Mouse (Mus musculus) right cerebral cortex, postnatal 14 days (tissue): Measurements from ENCODE around the gene Coro2a.
"Not testable (repeated sequence)": the region's sequence is repeated elsewhere in the genome, so short reads cannot be mapped to it uniquely, and the experiment has no call there.

Source experiments
- DNase-seq: peaks from one replicate; pipeline ENCODE4 v3.0.0; 2022

Coro2a gene

DNA sequence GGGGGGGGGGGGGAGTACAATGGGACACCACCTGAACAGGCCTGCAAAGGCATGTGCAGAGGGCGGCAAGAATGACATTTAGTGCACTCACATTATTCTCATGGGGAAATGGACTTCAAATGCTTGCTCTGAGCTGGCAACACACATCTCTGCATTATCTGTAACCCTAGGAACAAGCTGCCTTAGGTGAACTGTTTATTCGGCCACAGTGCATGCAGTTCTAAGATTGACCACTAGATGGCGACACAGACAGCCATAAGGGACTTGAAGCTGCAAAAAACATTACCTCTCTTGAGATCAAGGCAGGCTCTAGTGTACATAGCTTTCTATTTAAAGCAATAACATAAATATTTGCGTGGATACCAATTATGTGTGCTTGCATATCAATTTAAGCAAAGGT is 9.2 kb upstream of the Coro2a start:
- peak; percentile 82 for DNase-seq

DNA sequence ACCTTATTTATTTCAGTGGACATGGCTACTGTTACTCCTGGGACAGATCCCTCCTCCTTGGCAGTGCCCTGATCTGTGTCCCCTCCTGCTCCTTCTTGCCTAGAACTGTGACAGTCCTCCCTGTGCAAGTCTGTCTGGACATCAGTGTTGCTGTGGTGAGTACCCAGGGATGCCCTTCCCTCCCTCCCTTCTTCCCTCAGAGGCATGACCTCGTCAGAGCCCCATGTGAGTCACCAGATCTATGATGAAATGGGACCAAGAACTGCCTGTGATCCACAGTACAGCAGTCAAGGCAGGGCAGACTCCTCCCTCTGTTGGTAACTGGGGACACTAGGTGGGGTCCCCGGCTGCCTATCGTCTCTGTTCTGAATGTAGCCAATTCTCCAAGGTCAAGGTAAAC is 5.6 kb upstream of the Coro2a start:
- no peak for DNase-seq

DNA sequence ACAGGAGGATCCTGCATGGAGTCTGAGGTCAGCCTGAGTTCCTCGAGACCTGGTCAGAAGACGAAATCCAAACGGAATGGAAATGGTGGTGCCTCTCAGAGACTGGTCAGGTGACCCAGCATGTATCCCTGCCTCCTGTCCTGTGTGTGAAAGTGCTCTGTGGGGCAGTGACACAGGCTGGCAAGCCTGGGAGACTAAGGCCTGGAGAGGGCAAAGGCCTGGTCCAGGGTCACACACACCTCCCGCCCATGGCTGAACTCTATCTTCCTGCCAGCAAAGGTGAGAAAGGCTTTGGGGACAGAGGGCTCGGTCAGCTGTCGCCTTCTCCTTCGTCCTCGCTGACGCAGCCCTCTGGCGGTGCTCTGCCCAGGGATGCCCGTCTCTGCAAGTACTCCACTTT is 3.4 kb upstream of the Coro2a start:
- DNase-seq: no peak

DNA sequence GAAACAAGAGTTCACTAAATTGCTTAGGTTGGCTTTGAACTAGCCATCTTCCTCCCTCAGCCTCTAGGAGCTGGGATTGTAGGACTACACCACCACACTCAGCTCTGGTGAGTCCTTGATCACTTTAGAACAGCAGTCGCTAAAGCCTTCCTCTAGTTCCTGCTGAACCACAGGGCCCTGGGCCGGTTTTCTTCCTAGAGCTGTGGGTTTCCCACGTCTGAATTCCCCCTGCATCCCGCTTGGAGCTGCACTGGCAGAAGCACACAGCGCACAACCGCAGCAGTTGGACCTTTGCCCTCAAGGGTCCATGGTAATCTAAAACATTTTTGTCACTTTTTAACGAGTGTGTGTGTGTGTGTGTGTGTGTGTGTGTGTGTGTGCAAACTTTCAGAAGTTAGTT is 702 bp upstream of the Coro2a start:
- peak; percentile 7 for DNase-seq

DNA sequence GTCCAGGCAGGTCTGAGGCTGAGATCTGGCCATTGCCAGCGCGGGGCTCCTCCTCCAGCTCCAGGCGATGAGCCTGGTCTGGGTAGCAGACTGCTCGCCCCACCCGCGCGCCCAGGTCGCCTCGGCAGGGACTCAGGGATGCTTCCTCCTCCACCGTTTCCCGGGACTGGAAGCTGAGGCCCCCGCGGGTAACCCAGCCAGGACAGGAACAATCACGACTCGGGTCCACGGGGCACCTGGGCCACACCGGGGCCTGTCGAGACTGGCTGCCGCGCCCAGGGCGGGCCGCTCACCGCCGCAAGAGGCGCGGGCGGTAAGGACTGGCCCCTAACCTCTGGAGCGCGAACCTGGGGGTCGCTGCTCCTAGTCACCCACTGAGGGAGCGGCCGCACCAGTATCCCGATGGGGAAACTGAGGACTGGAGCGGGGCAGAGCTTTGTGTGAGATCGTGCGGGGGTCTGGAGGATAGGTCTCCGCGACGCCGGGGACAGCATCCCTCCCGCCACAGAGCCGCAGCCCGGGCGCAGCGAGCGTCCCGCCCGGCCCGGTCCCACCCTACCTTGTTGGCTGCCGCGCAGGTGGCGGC is 651 bp downstream of the Coro2a start:
- peak; percentile 44 for DNase-seq

DNA sequence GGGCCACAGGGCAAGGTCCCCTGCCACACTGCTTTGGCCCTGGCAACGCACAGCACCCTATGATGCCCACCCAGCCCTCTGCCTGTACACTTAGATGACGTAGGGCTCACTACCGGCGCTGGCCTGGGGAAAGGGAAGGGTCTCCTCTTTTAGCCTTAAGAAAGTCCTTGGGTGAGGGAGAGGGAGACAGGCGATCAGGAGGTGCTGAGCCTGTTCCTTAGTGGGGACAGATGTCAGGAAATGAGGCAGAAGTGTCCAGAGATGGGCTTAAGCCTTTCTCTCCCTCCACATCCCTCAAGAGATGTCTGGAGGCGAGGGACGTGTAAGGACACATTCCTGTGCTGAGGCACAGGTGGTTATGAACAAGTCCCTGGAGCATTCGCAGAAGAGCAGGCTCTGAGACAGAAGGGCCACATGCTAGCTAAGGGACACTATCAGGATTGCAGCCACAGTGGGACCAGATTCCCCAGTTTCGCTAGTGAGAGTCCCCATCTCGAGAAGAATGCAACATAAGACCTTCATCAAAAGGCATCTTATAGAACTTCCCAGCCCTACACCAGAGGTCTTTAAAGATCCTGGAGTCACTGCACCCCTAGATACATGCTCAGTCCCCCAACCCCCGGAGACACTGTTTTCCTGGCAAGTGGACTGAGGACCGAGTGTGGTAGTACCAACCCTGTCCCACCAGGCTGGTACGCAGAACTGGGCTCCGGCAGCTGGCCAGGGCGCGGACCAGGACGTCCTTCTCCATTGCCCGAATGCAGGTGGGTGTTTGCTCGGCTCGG is 1.3 kb downstream of the Coro2a start:
- peak; percentile 4 for DNase-seq

DNA sequence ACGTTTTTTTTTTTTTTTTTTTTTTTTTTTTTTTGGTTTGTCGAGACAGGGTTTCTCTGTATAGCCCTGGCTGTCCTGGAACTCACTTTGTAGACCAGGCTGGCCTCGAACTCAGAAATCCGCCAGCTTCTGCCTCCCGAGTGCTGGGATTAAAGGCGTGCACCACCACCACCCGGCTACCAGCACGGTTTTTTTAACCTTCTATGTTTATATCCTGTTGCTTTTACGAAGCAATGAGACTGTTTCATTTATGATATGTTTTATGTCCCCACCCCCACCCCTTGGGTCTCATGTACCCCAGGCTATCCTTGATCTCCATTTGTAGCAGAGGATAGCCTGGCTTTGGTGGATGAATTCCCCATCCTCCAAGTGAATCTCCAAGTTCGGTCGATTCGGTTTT is 2.4 kb downstream of the Coro2a start:
- not testable (repeated sequence) for DNase-seq

DNA sequence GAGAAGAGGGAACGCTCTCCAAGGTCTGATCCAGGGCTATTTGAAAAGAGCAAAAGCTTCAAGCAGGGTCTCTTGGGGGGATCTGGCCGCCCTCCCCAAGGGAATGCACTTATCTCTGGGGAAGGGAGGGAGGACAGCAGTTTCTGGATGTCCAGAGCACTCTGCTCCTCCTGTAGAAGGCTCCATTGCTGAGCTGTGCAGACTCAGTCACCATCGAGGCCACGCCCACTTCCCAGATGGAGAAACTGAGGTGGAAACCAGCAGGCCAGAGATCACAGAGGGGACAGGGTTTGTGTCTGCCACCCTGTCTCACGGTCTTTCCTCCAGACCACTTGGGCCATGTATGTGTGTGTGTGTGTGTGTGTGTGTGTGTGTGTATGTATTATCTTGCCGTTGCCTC is 3.0 kb downstream of the Coro2a start:
- DNase-seq: peak; percentile 3

DNA sequence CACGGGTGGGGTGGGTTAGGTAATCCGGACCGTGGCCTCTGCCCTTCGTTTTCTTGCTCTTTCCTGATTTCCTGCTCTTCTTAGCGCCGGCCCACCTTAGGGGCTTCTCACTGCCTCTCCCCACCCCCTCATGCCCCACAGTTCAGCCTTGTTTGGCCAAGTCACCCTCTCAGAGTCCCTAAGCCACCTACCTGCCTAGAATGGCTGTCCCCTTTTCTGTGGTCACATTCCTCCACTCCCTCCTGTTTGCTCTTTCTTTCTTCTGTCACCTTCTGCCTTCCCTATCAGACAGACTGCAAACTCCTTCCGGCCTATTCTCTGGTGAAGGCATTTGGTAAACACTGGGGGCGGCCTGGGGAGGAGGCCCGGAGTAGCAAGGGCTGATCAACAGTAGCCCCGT is 3.9 kb downstream of the Coro2a start:
- peak; percentile 4 for DNase-seq

DNA sequence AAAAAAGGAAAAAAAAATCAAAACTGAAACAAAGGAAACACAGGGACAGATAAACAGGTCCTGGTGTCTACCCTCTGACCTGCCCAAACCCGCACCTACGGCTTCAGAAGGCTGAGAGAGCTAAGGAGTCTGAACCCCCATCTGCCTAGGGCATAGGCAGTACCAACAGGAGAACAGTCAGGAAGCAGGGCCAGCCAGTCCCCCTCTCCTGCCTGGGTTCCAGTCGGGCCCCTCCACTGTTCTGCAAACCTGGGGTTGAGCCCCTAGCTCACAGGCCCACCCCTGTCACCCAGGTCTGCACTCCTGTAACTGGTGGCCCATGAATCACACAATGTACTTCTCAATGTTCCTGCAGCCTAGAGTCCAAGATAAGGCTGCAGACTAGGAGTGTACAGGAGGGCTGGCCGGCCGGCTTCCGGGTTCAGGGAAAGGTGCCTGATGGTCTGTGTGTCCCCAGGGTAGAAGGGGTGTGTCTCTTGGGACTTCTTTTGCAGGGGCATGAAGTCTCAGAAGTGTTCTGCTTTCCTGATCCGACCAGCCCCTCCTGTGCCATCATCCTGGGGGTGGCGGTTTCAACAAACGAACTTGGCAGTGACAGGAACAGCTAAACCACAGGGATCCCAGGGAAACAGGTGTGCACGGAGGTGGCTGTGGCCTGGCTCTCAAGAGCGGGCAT is 4.6 kb downstream of the Coro2a start:
- DNase-seq: peak; percentile 2

DNA sequence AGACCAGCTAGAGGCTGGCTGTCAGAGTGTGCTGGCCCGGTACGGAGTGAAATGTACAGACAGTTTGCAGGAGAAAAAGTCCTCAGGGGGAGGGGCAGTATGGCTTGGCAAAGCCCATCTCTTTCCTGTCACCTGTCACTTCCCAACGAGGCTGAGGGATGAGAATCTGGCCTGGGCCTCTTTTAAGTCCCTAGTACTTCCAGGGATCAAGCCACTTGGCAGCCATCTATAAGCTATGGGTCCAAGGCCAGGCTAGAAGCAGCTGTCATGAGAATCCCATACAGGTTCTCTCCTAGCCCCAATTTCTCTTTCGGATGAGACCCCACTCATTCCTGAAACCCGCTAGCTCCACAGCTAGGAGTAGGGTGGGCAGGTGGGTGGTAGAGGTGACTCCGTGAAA is 5.6 kb downstream of the Coro2a start:
- DNase-seq: no peak

DNA sequence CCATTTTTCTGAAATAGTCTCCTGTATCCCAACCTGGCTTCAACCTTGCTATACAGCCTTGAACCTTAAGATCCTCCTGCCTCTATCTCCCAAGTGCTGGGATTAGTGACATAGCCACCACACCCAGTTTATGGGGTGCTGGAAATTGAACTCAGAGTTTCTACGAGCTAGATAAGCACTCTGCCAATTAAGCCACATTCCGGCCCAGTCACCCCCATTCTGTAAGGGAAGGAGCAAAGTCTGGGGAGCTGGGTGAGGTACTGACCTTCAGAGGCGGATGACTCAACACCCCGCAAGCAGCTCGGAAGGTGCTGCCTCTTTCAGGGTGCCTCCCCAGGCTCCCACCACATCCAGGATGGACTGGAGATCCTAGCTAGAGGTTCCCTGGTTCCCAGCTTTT is 7.9 kb downstream of the Coro2a start:
- no peak for DNase-seq

DNA sequence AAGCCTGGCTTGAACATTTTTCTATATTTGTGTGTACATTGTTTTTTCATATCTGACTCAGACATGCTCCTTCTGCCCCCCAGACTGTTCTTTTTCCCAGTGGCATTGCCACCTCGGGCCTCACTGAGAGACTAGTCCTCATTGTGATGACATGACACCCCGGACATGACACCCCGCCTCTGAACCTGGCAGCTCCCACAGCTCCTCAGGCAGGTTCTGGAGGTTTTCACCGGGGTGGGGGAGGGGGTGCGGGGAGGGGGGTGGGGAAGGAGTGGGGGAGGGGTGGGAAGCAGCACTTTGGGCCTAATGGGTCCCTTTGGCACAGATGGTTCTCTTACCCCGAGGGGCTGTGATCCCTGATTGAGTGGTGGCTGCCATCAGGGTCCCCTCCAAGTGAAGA is 8.5 kb downstream of the Coro2a start:
- no peak for DNase-seq

DNA sequence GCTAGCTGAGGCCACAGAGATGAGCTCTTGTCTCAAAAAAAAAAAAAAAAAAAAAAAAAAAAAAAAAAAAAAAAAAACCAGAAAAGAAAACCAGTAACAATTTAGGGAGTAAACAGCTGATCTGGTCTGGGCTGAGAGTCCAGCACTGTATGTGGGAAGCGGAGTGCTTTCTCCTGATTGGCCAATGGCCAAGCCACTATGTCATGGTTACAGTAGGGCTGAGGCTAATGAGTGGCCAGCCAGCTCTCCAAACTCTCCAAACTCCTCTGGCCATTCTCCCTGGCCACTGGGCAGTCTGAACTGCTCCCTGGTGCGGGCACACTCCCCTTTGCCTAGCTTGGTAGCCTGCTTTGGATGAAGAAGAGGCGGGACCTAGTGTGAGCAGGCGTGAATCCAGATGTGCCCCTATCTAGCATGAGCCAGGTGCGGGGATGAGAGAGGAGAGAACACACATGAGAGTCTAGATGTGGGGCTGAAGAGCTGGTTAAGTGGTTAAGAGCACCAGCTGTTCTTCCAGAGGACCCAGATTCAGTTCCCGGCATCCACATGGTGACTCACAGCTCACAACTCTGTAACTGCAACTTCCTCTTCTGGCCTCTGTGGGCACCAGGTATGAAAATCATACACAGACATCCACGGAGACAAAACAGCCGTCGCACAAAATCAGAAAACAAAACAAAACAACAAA is 10.0 kb downstream of the Coro2a start:
- peak; percentile 5 for DNase-seq

DNA sequence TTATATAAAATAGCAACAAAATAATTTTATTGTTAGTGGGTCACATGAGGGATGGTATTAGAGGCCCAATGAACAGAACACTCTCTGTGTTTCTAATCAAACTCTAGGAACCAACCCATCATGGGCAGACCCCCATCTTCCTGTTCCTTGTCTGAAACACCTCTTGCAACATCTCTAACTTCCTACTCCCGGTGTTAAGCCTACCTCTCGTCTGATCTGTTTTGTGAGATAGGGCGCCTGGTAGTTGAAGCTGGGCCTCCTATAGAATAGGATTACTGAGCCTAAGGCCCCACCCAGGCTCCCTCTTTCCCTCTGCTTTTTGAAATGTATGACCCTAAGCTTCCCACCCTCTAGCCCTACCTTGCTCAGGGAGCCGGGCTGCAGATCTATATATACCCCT is 11.2 kb downstream of the Coro2a start:
- no peak for DNase-seq

DNA sequence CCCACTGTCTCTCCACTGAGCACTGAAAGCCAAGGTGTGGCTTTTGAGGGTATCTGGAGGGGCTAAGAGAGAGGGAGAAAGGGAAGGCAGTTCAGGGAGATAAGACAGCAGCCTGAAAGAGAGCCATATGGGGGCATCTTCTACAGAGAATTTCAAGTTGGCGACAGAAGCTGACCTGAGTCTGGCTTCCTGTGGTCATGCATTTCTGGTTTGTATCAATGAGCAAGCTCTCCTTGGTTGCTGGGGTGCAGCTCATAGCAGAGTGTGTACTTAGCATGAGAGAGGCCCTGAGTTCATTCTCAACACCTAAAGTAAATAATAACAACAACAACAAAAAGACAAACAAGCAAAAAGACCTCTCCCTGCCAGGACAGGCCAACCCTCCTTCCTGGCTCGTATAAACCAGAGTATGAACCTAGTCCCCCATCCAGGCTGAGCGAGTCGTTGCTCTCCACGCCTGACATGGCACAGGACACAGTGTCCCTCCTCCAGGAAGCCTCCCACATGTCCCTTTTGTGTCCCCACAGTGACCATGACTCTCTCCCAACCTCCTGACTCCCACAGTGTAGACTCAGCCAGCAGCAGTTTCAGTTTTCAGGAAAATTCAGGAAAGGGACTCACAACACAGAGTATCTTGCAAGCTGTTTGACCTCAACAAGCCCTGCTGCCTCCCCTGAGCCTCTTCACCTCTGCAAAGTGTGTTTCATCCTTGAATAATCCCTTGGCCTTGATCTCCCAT is 11.9 kb downstream of the Coro2a start:
- DNase-seq: no peak

DNA sequence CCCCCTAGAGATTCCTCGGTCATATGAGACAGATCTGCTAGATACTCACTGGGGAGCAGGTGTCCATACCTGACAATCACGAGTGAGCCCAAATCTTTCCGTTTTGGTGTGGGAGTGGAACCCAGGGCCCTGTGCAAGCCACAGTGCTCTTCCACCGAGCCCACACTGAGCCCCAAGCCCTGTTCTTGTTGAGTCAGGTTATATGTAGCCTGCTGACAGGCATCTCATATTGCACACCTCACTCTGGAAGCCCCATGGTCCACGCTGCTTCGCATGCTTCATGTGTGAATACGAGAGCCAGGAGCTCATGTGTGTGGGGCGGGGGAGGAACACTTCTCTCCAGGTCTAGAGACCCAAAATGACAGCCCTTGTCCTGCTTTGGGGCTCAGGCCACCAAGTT is 12.9 kb downstream of the Coro2a start:
- DNase-seq: no peak

DNA sequence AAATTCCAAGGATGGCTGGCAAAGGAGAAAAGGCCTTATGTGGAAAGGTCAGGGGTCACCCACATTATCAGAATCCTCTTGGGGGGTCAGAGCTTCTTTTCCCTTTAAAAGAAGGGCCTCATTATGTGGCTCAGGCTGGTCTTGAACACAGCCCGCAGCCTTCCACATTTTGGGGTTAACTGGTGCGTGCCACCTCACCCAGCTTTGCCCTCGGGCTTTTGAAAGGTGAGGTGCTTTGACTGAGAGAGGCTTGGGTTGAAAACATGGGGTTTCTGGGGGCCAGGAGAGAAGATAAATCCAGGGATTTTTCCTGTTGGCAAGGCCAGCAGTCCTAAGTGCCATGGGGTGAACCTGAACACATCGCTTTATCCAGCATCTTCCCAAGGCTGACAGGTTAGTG is 15.5 kb downstream of the Coro2a start:
- DNase-seq: no peak

DNA sequence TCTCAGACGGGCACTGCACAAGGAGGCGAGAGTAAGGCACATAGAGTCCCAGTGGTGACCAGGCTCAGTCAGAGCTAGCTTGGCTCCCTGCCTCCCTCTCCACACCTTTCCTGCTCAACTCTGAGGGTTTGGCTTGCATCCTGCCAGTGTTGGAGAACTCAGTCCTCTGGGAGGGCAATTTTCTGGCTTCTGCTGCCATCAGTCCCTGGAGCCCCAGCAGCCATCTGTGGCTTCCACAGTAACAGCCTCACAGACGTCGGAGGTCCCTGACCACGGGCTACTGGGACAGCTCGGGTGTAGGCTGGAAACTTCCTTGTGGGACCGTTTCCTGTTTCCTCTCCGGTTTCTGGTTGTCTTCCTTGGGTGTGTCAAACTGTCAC is 16.2 kb downstream of the Coro2a start:
- DNase-seq: no peak

DNA sequence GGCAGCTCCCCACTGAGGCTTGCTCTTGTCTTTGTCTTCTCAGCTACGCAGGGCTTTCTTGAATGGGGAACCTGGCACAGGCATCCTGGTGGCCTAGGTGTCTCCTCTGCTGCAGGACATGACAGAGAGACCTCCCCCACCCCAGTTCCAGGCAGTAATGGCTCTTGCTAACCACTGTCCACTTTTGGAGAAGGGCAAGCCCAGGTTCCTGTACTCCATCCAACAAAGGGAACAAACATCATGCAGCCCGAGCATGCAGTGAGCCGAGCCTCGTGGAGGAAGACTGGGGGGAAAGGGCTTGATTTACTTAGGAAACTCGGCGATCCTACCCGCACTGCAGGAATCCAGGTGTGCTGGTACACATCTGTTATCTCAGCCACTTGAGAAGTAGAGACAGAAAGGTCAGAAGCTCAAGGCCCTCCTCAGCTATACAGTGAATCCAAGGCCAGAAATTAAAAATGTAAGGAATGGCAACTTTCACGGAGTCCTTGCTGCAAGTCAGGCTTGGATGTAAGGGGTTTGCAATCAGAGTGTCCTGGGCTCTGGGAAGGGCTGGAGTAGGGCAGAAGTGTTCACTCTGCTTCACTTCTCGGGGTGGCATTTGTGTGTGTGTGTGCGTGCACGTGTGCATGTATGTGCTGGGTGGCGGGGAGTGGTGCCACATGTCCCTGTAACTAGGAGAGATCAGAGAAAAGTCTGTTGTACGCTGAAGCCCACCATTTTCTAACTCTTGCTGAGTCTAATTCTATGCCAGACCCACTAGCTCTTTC is 16.8 kb downstream of the Coro2a start:
- no peak for DNase-seq

DNA sequence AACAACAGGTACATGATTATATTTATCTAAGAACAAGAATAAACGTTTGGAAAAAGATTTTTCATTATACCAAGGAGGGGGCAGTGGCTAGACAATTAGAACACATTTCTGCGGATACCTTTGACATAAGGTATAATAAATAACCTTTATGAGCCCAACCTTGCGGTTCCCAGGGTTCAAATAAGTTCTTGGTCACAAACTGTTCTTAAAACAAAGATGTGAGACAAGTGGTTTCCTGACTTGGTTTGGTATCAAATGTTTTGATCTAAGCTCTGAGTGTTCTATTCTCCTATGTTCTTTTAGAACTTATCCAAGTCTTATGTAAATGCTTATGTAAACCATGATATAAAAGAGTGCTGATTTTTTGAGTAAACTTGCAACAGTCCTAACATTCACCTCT is 17.5 kb downstream of the Coro2a start:
- DNase-seq: not testable (repeated sequence)

DNA sequence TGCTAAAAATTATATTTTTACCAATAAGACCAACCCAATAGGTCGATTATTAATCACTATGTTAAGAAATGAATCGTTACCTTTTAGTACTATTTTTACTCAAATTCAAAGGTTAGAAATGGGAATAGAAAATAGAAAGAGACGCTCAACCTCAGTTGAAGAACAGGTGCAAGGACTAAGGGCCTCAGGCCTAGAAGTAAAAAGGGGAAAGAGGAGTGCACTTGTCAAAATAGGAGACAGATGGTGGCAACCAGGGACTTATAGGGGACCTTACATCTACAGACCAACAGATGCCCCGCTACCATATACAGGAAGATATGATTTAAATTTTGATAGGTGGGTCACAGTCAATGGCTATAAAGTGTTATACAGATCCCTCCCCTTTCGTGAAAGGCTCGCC is 17.9 kb downstream of the Coro2a start:
- not testable (repeated sequence) for DNase-seq
